Mouse (Mus musculus) frontal cortex, postnatal 14 days (tissue): Measurements from ENCODE around the gene Cope.

ENCODE experiments used
- DNase-seq, 2 experiments: peaks; one replicate each; pipeline ENCODE4 v3.0.0; 2022; ENCODE audit warnings: low spot score in 2 of 2

Cope gene

GRCm38 (mm10) chr8:70309311-70309710, 7.0 kb downstream of the Cope start:
- DNase-seq, result no peak

GRCm38 (mm10) chr8:70313399-70313798, 11.1 kb downstream of the Cope start:
- no peak for DNase-seq

- DNase-seq, result peak; percentile 69 to 81
These were observed 13.5 kb downstream of the Cope start, which contains the start of gene Cers1 for GRCm38 (mm10) chr8:70315624-70316510. Cers1 (plus strand) TSS chr8:70315775.

- DNase-seq, result peak; percentile 77 to 91
These were observed 14.5 kb downstream of the Cope start for GRCm38 (mm10) chr8:70316511-70317504.

- DNase-seq, result no peak
These were observed 15.6 kb downstream of the Cope start for GRCm38 (mm10) chr8:70317872-70318271.

GRCm38 (mm10) chr8:70323716-70324115, 21.4 kb downstream of the Cope start:
- no peak for DNase-seq

GRCm38 (mm10) chr8:70327512-70327911, 25.2 kb downstream of the Cope start:
- no peak for DNase-seq

- DNase-seq, result no peak
These were observed 27.0 kb downstream of the Cope start, which contains the start of gene Gdf1 for GRCm38 (mm10) chr8:70329124-70329834. Gdf1 (plus strand) TSS chr8:70329817.

- DNase-seq, result no peak
These were observed 27.8 kb downstream of the Cope start for GRCm38 (mm10) chr8:70329835-70330740.

GRCm38 (mm10) chr8:70330741-70331364, 28.5 kb downstream of the Cope start:
- peak in 1 of 2 experiments; percentile 69 for DNase-seq

GRCm38 (mm10) chr8:70331526-70331925, 29.2 kb downstream of the Cope start:
- DNase-seq, result no peak

GRCm38 (mm10) chr8:70332070-70332877, 30.0 kb downstream of the Cope start:
- peak in 1 of 2 experiments; percentile 69 for DNase-seq

GRCm38 (mm10) chr8:70332878-70333202, 30.5 kb downstream of the Cope start:
- DNase-seq, result no peak

GRCm38 (mm10) chr8:70338931-70339330, 36.6 kb downstream of the Cope start:
- DNase-seq, result no peak

GRCm38 (mm10) chr8:70340659-70341058, 38.3 kb downstream of the Cope start:
- DNase-seq, result no peak

- DNase-seq, result no peak
These were observed 39.7 kb downstream of the Cope start for GRCm38 (mm10) chr8:70342007-70342406.

GRCm38 (mm10) chr8:70343076-70343475, 40.8 kb downstream of the Cope start:
- DNase-seq, result no peak

GRCm38 (mm10) chr8:70343696-70344095, 41.4 kb downstream of the Cope start:
- DNase-seq, result no peak

GRCm38 (mm10) chr8:70344279-70344678, 42.0 kb downstream of the Cope start:
- no peak for DNase-seq
